Mouse (Mus musculus) embryonic facial prominence, embryonic 11.5 days (tissue): ENCODE results near the gene BC025920. TPM values are rescaled to one million over a fixed set of nuclear protein-coding genes. Genes with fewer than 3 reads are reported as not detected.

ENCODE experiments used
- ATAC-seq: fragments of 200-750 bp; cut with Nextera tagmentation; replicated peaks from 2 replicates; pipeline ENCODE4 v1.8.0; 2017; ENCODE audit warnings: low read depth; ENCODE audit not compliant: insufficient number of reproducible peaks, low FRiP score, low TSS enrichment
- DNase-seq: peaks from one replicate; pipeline ENCODE4 v3.0.0-alpha.2; 2015; ENCODE audit warnings: low spot score
- H3K27ac ChIP-seq: fragments of 300-500 bp; sonication (generic); replicated peaks from 2 replicates; pipeline ENCODE4 v1.5.1; 2014; ENCODE audit warnings: mild to moderate bottlenecking, low read depth, low read length, control low read depth
- H3K27me3 ChIP-seq: fragments of 300-500 bp; sonication (generic); 2 replicates; pipeline ENCODE4 v1.6.1; 2014; ENCODE audit warnings: mild to moderate bottlenecking, low read length, moderate library complexity, mixed read lengths; ENCODE audit not compliant: control insufficient read depth, insufficient read depth
- H3K36me3 ChIP-seq: fragments of 300-500 bp; sonication (generic); replicated peaks from 2 replicates; pipeline ENCODE4 v1.6.1; 2014; ENCODE audit warnings: low read depth, mild to moderate bottlenecking, low read length, moderate library complexity, mixed read lengths; ENCODE audit not compliant: control insufficient read depth, insufficient read depth
- H3K4me1 ChIP-seq: fragments of 300-500 bp; sonication (generic); 2 replicates; pipeline ENCODE4 v1.6.1; 2014; ENCODE audit warnings: low read length, mixed read lengths; ENCODE audit not compliant: control insufficient read depth, insufficient read depth
- H3K4me2 ChIP-seq: fragments of 300-500 bp; sonication (generic); 2 replicates; pipeline ENCODE4 v1.6.1; 2014; ENCODE audit warnings: low read depth, mild to moderate bottlenecking, control low read depth, low read length, moderate library complexity
- H3K4me3 ChIP-seq: fragments of 300-500 bp; sonication (generic); 2 replicates; pipeline ENCODE4 v1.5.1; 2014; ENCODE audit warnings: low read depth, low read length, control low read depth
- H3K9ac ChIP-seq: fragments of 300-500 bp; sonication (generic); replicated peaks from 2 replicates; pipeline ENCODE4 v1.6.1; 2014; ENCODE audit warnings: mild to moderate bottlenecking, control low read depth, low read length
- H3K9me3 ChIP-seq: fragments of 300-500 bp; sonication (generic); replicated peaks from 2 replicates; pipeline ENCODE4 v1.6.1; 2016; ENCODE audit warnings: mild to moderate bottlenecking, low read length, inconsistent platforms, mixed read lengths; ENCODE audit not compliant: control insufficient read depth
- WGBS: fragments of 180-500 bp; shearing (Covaris S2); extraction: QIAGEN DNeasy Blood & Tissue Kit; methylation state at CpG from one replicate; pipeline ENCODE4 v1.1.7; 2014; 5-methylcytosine and 5-hydroxymethylcytosine counted together
- polyA plus RNA-seq: library from polyadenylated mRNA; unstranded; fragments of >200 nt; fragmentation: Nextera tagmentation; extraction: Ambion mirVana; gene quantifications from 2 replicates; pipeline ENCODE4 v1.2.1, GENCODE M21; 2014

Gene BC025920
- polyA plus RNA-seq, 1 experiment from 2014 or later: 0.70 TPM

- 20% methylated on average over 6 of the region's 6 CpGs for WGBS
- Histone ChIP-seq H3K27me3 (no peaks in the 10 kb centered on the region), H3K36me3 (peaks cover 5% of the 10 kb centered on the region), H3K9me3 (no peaks in the 10 kb centered on the region), H3K9ac (no peak overlapping the region), H3K4me3 (no peak overlapping the region), H3K27ac (no peak overlapping the region), H3K4me1 (peaks cover 18% of the 10 kb centered on the region), H3K4me2 (no peak overlapping the region; the same call in 1 of the 2 replicates)
- ATAC-seq (no peak), DNase-seq (no peak)
Measured at GRCm38 (mm10) chr10:81563481-81563880, 42.6 kb upstream of the BC025920 start.

GRCm38 (mm10) chr10:81564216-81564615 lies 41.9 kb upstream of the BC025920 start:
- WGBS: 2% methylated on average over 10 of the region's 10 CpGs
- Histone ChIP-seq H3K4me3 (peak overlapping the region; percentile 14; the same call in 1 of the 2 replicates), H3K9me3 (no peaks in the 10 kb centered on the region), H3K27ac (no peak overlapping the region), H3K9ac (peak overlapping the region; percentile 44; the same call in 1 of the 2 replicates), H3K4me2 (peak overlapping the region; percentile 41), H3K4me1 (peaks cover 20% of the 10 kb centered on the region), H3K36me3 (peaks cover 5% of the 10 kb centered on the region), H3K27me3 (no peaks in the 10 kb centered on the region)
- ATAC-seq (0 out of 2 replicates have a peak, but pooled peaks have one; percentile 8), DNase-seq (no peak)

- Histone ChIP-seq H3K36me3 (peaks cover 5% of the 10 kb centered on the region), H3K4me3 (no peak overlapping the region), H3K9ac (no peak overlapping the region), H3K27ac (no peak overlapping the region), H3K4me1 (peaks cover 25% of the 10 kb centered on the region), H3K9me3 (no peaks in the 10 kb centered on the region), H3K4me2 (no peak overlapping the region), H3K27me3 (no peaks in the 10 kb centered on the region)
- DNase-seq (peak; percentile 79), ATAC-seq (no peak)
- 12% methylated on average over 10 of the region's 10 CpGs for WGBS
Measured at GRCm38 (mm10) chr10:81564734-81565133, 41.3 kb upstream of the BC025920 start.

GRCm38 (mm10) chr10:81565257-81566228 lies 40.5 kb upstream of the BC025920 start:
- ATAC-seq: no peak
- WGBS: 23% methylated on average over 19 of the region's 20 CpGs
- H3K4me3 ChIP-seq: no peak overlapping the region
- no peak for DNase-seq
- H3K9ac ChIP-seq: no peak overlapping the region
- no peak overlapping the region for H3K27ac ChIP-seq
- H3K36me3 ChIP-seq: peaks cover 5% of the 10 kb centered on the region
- H3K4me2 ChIP-seq: peak overlapping the region; percentile 16; the same call in 1 of the 2 replicates
- H3K4me1 ChIP-seq: peaks cover 32% of the 10 kb centered on the region
- H3K9me3 ChIP-seq: no peaks in the 10 kb centered on the region
- no peaks in the 10 kb centered on the region for H3K27me3 ChIP-seq

GRCm38 (mm10) chr10:81568381-81569191 lies 37.5 kb upstream of the BC025920 start:
- peak overlapping the region; percentile 1; the same call in 1 of the 2 replicates for H3K9ac ChIP-seq
- 9% methylated on average over 16 of the region's 16 CpGs for WGBS
- peak overlapping the region; percentile 82 for H3K27ac ChIP-seq
- H3K4me3 ChIP-seq: no peak overlapping the region
- peak; percentile 85 for DNase-seq
- H3K4me1 ChIP-seq: peaks cover 26% of the 10 kb centered on the region
- H3K36me3 ChIP-seq: peaks cover 5% of the 10 kb centered on the region
- H3K27me3 ChIP-seq: peaks cover 7% of the 10 kb centered on the region; the same call in 1 of the 2 replicates
- ATAC-seq: peak; percentile 7
- peak overlapping the region; percentile 34 for H3K4me2 ChIP-seq
- no peaks in the 10 kb centered on the region for H3K9me3 ChIP-seq

- H3K36me3 ChIP-seq: peaks cover 5% of the 10 kb centered on the region
- peak overlapping the region; percentile 82 for H3K27ac ChIP-seq
- peaks cover 26% of the 10 kb centered on the region for H3K4me1 ChIP-seq
- peaks cover 12% of the 10 kb centered on the region for H3K27me3 ChIP-seq
- no peak overlapping the region for H3K4me3 ChIP-seq
- no peak for DNase-seq
- no peak for ATAC-seq
- 40% methylated on average over 9 of the region's 9 CpGs for WGBS
- H3K9me3 ChIP-seq: no peaks in the 10 kb centered on the region
- peak overlapping the region; percentile 13; the same call in 1 of the 2 replicates for H3K4me2 ChIP-seq
- H3K9ac ChIP-seq: no peak overlapping the region
Measured at GRCm38 (mm10) chr10:81569507-81570237, 36.4 kb upstream of the BC025920 start.

- Histone ChIP-seq H3K9me3 (no peaks in the 10 kb centered on the region), H3K4me1 (peaks cover 27% of the 10 kb centered on the region), H3K4me2 (peak overlapping the region; percentile 36), H3K9ac (no peak overlapping the region; the same call in 1 of the 2 replicates), H3K27ac (peak overlapping the region; percentile 82), H3K36me3 (peaks cover 5% of the 10 kb centered on the region), H3K4me3 (peak overlapping the region; percentile 19; the same call in 1 of the 2 replicates), H3K27me3 (peaks cover 12% of the 10 kb centered on the region)
- DNase-seq (peak; percentile 80), ATAC-seq (no peak)
- WGBS: 0% methylated on average over 8 of the region's 11 CpGs
Measured at GRCm38 (mm10) chr10:81570238-81570800, 35.8 kb upstream of the BC025920 start.
